Mouse (Mus musculus): ENCODE measurements around the gene Olfr545.
A peak's percentile ranks its signal among the peaks of the same experiment; 100 is the strongest.

Gene Olfr545

GRCm38 (mm10) chr7:102478926-102479325 is 20.4 kb downstream of the Olfr545 start:
- no peak for DNase-seq (ENCODE audit: low spot score in 2 of 2)

- DNase-seq (ENCODE audit: low spot score in 2 of 2) = no peak
These were observed 20.9 kb downstream of the Olfr545 start for GRCm38 (mm10) chr7:102478425-102478824.

GRCm38 (mm10) chr7:102477377-102477776 is 22.0 kb downstream of the Olfr545 start:
- DNase-seq (ENCODE audit: low spot score in 2 of 2) = no peak

GRCm38 (mm10) chr7:102476601-102477000 is 22.8 kb downstream of the Olfr545 start:
- DNase-seq (ENCODE audit: low spot score in 2 of 2) = no peak

GRCm38 (mm10) chr7:102472675-102473074 is 26.7 kb downstream of the Olfr545 start:
- no peak for DNase-seq (ENCODE audit: low spot score in 2 of 2)

- no peak for DNase-seq (ENCODE audit: low spot score in 2 of 2)
These were observed 31.8 kb downstream of the Olfr545 start for GRCm38 (mm10) chr7:102467566-102467965.

- DNase-seq (ENCODE audit: low spot score in 2 of 2) = peak in 1 of 2 experiments; percentile 14
These were observed 40.6 kb downstream of the Olfr545 start for GRCm38 (mm10) chr7:102458618-102459380.

- no peak for DNase-seq (ENCODE audit: low spot score in 2 of 2)
These were observed 52.9 kb downstream of the Olfr545 start for GRCm38 (mm10) chr7:102446438-102446837.

- no peak for DNase-seq (ENCODE audit: low spot score in 2 of 2)
These were observed 55.1 kb downstream of the Olfr545 start for GRCm38 (mm10) chr7:102444301-102444700.

- DNase-seq (ENCODE audit: low spot score in 2 of 2) = no peak
These were observed 56.9 kb downstream of the Olfr545 start for GRCm38 (mm10) chr7:102442432-102442831.

- peak; percentile 86 to 90 for DNase-seq (ENCODE audit: low spot score in 2 of 2)
These were observed 57.5 kb downstream of the Olfr545 start, which contains the start of gene Rrm1 for GRCm38 (mm10) chr7:102441657-102442391. Gene Rrm1, plus strand, starts transcription at chr7:102441695.
